Mouse (Mus musculus) stomach, embryonic 16.5 days (tissue): Measurements from ENCODE around the gene Ddx28. TPM values are rescaled to one million over a fixed set of nuclear protein-coding genes. Genes with fewer than 3 reads are reported as not detected.
"Not testable (repeated sequence)": the region's sequence is repeated elsewhere in the genome, so short reads cannot be mapped to it uniquely, and the experiment has no call there.

Experiments used
- ATAC-seq: fragments of 200-750 bp; cut with Nextera tagmentation; 2 replicates; pipeline ENCODE4 v1.8.0; 2017; ENCODE audit warnings: moderate number of reproducible peaks, moderate TSS enrichment; ENCODE audit not compliant: insufficient read depth, low FRiP score
- H3K27ac ChIP-seq: fragments of 300-500 bp; sonication (generic); 2 replicates; pipeline ENCODE4 v1.5.1; 2014; ENCODE audit warnings: low read length
- H3K27me3 ChIP-seq: fragments of 300-500 bp; sonication (generic); 2 replicates; pipeline ENCODE4 v1.6.1; 2014; ENCODE audit warnings: low read length, control low read depth, mixed read lengths; ENCODE audit not compliant: control insufficient read depth, insufficient read depth
- H3K36me3 ChIP-seq: fragments of 300-500 bp; sonication (generic); 2 replicates; pipeline ENCODE4 v1.6.1; 2014; ENCODE audit warnings: low read length; ENCODE audit not compliant: control insufficient read depth, insufficient read depth
- H3K4me1 ChIP-seq: fragments of 300-500 bp; sonication (generic); 2 replicates; pipeline ENCODE4 v1.6.1; 2014; ENCODE audit warnings: low read length, control low read depth, mixed read lengths; ENCODE audit not compliant: control insufficient read depth, insufficient read depth
- H3K4me2 ChIP-seq: fragments of 300-500 bp; sonication (generic); 2 replicates; pipeline ENCODE4 v1.6.1; 2014; ENCODE audit warnings: low read depth, low read length, mixed read lengths
- H3K4me3 ChIP-seq: fragments of 300-500 bp; sonication (generic); replicated peaks from 2 replicates; pipeline ENCODE4 v1.5.1; 2014; ENCODE audit warnings: mild to moderate bottlenecking, low read length
- H3K9ac ChIP-seq: fragments of 300-500 bp; sonication (generic); 2 replicates; pipeline ENCODE4 v1.6.1; 2014; ENCODE audit warnings: low read length
- H3K9me3 ChIP-seq: fragments of 300-500 bp; sonication (generic); replicated peaks from 2 replicates; pipeline ENCODE4 v1.6.1; 2016; ENCODE audit warnings: low read length, control low read depth; ENCODE audit not compliant: control insufficient read depth
- WGBS: fragments of 180-500 bp; shearing (Covaris S2); extraction: QIAGEN DNeasy Blood & Tissue Kit; methylation state at CpG from one replicate; pipeline ENCODE4 v1.1.7; 2014; 5-methylcytosine and 5-hydroxymethylcytosine counted together
- polyA plus RNA-seq: library from polyadenylated mRNA; unstranded; fragments of >200 nt; fragmentation: Nextera tagmentation; extraction: Ambion mirVana; gene quantifications from 2 replicates; pipeline ENCODE4 v1.2.1, GENCODE M21; 2015

Gene Ddx28
- polyA plus RNA-seq, 1 experiment from 2014 or later: 16.5 TPM

- 84% methylated on average over 11 of the region's 11 CpGs for WGBS
- Histone ChIP-seq H3K9me3 (no peaks in the 10 kb centered on the region), H3K9ac (no peak overlapping the region), H3K36me3 (no peaks in the 10 kb centered on the region), H3K4me1 (no peaks in the 10 kb centered on the region), H3K27ac (no peak overlapping the region), H3K4me3 (no peak overlapping the region), H3K4me2 (no peak overlapping the region), H3K27me3 (no peaks in the 10 kb centered on the region)
- ATAC-seq: no peak
Measured at GRCm38 (mm10) chr8:105988546-105988945, 23.1 kb downstream of the Ddx28 start.

DNA sequence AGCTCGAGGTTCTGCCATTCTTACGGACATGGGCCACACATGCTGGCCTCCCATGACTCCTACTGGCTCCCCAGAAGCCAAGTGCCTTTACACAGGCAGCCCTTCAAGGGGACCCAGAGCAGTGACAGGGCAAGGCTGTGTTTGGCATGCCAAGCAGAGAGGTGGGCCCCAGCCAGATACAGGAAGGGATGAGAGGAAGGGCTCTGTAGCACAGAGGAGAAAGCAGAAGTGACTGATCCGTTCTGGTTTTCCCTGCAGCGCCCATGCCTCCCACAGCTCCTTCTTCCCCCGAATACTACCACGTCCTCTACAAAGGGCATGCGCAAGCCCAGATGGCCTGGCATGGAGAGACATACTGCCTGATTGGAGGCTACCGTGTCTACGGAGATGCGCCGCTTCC, 28.3 kb downstream of the Ddx28 start:
- H3K36me3 ChIP-seq, H3K9me3 ChIP-seq, H3K4me1 ChIP-seq, H3K27me3 ChIP-seq, ATAC-seq, H3K27ac ChIP-seq, H3K9ac ChIP-seq, H3K4me2 ChIP-seq, H3K4me3 ChIP-seq: not testable (repeated sequence)
- WGBS: 81% methylated on average over 11 of the region's 11 CpGs

DNA sequence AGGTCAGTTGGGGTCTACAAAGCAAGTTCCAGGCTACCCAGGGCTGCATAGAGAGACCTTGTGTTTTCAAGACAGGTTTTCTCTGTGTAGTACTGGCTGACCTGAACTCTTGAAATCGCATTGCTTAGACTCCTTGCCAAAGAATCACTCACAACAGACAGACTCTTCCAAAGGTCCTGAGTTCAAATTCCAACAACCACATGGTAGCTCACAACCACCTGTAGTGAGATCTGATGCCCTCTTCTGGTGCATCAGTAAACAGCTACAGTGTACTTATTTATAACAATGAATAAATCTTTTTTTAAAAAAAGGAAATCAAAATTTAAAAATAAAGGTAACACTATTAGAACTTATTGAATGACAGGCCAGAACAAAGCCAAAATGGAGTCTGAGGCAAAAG, 30.5 kb downstream of the Ddx28 start:
- H3K9me3 ChIP-seq: no peaks in the 10 kb centered on the region
- H3K4me3 ChIP-seq: no peak overlapping the region
- no peak for ATAC-seq
- H3K4me1 ChIP-seq: no peaks in the 10 kb centered on the region
- no peak overlapping the region for H3K9ac ChIP-seq
- no peak overlapping the region for H3K4me2 ChIP-seq
- WGBS: 93% methylated on average over 1 of the region's 1 CpGs
- H3K27ac ChIP-seq: no peak overlapping the region
- H3K27me3 ChIP-seq: no peaks in the 10 kb centered on the region
- H3K36me3 ChIP-seq: no peaks in the 10 kb centered on the region

- no peaks in the 10 kb centered on the region for H3K36me3 ChIP-seq
- H3K9me3 ChIP-seq: no peaks in the 10 kb centered on the region
- ATAC-seq: no peak
- H3K27me3 ChIP-seq: no peaks in the 10 kb centered on the region
- WGBS: 88% methylated on average over 15 of the region's 15 CpGs
- H3K4me1 ChIP-seq: no peaks in the 10 kb centered on the region
- no peak within 1 kb of the TSS for H3K4me3 ChIP-seq
- no peak within 1 kb of the TSS for H3K9ac ChIP-seq
- H3K4me2 ChIP-seq: no peak within 1 kb of the TSS
- H3K27ac ChIP-seq: no peak within 1 kb of the TSS
Measured at GRCm38 (mm10) chr8:105979325-105979724, 32.4 kb downstream of the Ddx28 start, which contains the start of gene Dpep3. TSS of gene Dpep3 (minus strand) at chr8:105979429.

DNA sequence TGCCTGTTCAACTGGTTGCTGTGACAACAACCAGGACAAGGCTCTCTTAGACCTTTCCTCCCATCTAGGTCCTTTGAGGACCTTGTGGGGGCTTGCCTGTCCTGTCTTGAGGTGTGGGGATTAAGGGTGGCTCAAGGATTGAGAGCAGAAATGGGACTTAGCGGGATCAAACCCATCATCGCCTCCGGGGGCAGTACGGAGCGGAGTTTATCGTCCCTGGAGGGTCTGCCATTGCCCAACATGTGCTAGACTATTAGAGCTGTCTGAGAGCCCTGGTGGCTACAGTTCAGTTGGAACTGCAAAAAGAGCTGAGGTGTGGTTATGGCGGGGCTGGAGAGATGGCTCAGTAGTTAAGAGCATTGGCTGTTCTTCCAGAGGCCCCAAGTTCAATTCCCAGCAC, 36.3 kb downstream of the Ddx28 start:
- Histone ChIP-seq H3K4me2 (no peak overlapping the region), H3K36me3 (no peaks in the 10 kb centered on the region), H3K4me3 (no peak overlapping the region), H3K4me1 (no peaks in the 10 kb centered on the region), H3K9me3 (no peaks in the 10 kb centered on the region), H3K27me3 (no peaks in the 10 kb centered on the region), H3K27ac (no peak overlapping the region), H3K9ac (no peak overlapping the region)
- WGBS: 68% methylated on average over 7 of the region's 7 CpGs
- no peak for ATAC-seq

DNA sequence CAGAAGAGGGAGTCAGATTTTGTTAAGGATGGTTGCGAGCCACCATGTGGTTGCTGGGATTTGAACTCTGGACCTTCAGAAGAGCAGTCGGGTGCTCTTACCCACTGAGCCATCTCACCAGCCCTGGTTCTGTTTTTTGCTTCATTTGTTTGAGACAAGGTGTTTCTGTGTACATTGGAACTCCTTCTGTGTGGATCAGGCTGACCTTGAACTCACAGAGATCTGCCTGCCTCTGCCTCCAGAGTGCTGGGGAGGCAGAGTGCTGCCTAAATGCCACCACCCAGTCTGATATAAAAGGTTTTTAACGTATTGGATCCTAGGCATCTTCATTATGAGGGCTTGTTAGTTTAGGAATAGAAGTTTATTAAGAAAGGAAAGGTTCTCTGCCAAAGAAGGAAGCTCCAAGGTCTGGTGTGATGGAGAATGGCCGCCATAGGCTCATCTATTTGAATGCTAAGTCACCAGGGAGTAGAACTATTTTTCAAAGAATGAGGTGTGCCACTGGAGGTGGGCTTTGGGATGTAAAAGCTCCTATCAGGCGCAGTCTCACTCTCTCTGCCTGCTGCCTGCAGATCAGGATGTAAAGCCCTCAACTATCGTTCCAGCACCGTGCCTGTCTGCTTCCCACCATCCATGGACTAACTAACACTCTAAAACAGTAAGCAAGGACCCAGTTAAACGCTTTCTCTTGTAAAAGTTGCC, 40.5 kb downstream of the Ddx28 start:
- ATAC-seq: no peak
- no peak overlapping the region for H3K27ac ChIP-seq
- H3K4me2 ChIP-seq: no peak overlapping the region
- no peak overlapping the region for H3K4me3 ChIP-seq
- H3K36me3 ChIP-seq: no peaks in the 10 kb centered on the region
- H3K9me3 ChIP-seq: no peaks in the 10 kb centered on the region
- H3K4me1 ChIP-seq: peaks cover 11% of the 10 kb centered on the region; the same call in 1 of the 2 replicates
- no peak overlapping the region for H3K9ac ChIP-seq
- no peaks in the 10 kb centered on the region for H3K27me3 ChIP-seq
- WGBS: 79% methylated on average over 8 of the region's 8 CpGs

- Histone ChIP-seq H3K9me3 (no peaks in the 10 kb centered on the region), H3K36me3 (no peaks in the 10 kb centered on the region), H3K4me2 (no peak overlapping the region), H3K9ac (no peak overlapping the region), H3K4me1 (peaks cover 19% of the 10 kb centered on the region), H3K27ac (no peak overlapping the region), H3K4me3 (no peak overlapping the region), H3K27me3 (no peaks in the 10 kb centered on the region)
- ATAC-seq: no peak
- 71% methylated on average over 1 of the region's 1 CpGs for WGBS
Measured at GRCm38 (mm10) chr8:105969367-105969766, 42.3 kb downstream of the Ddx28 start.

DNA sequence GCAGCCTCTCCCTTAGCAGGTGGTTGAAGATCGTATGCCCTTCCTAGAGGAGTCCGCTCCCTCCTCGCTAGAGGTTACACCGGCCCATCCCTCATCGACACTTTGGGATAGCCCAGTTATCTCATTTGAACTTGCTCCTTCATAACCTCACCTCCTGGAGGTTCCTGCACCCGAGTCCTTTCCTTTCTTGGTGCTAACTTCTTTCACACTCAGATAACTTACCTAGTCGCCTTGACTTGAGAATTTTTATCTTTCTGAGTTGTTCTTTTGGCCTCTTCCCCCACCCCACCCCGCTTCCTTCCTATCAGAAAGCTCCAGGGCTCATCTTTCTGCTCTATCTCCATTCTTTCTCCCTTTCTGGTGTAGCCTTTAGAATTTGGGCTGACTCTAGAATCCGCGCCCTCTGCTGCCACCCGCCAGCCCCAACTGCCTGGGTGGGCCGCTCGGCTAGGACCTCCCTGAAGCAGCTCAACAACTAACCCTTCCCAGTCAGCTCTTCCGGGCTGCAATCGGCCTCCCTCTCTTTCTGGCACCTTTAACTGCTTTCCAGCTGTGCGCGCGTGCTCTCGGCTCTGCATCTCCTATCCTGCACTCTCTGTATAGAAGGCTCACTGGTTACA, 44.9 kb downstream of the Ddx28 start:
- 11% methylated on average over 19 of the region's 19 CpGs for WGBS
- peak overlapping the region; percentile 24; the same call in 1 of the 2 replicates for H3K9ac ChIP-seq
- peak; percentile 57 for ATAC-seq

GRCm38 (mm10) chr8:105965905-105966341, 45.8 kb downstream of the Ddx28 start, which contains the start of gene Slc12a4:
TSS of gene Slc12a4 (minus strand) at chr8:105966097.
- H3K36me3 ChIP-seq: no peaks in the 10 kb centered on the region
- peak within 1 kb of the TSS; percentile 70 for H3K4me2 ChIP-seq
- peak; percentile 94 for ATAC-seq
- under 1% methylated on average over 46 of the region's 47 CpGs for WGBS
- H3K4me1 ChIP-seq: peaks cover 25% of the 10 kb centered on the region
- H3K9me3 ChIP-seq: no peaks in the 10 kb centered on the region
- H3K27me3 ChIP-seq: no peaks in the 10 kb centered on the region
- peak within 1 kb of the TSS; percentile 91 for H3K9ac ChIP-seq
- peak within 1 kb of the TSS; percentile 85 for H3K4me3 ChIP-seq
- peak within 1 kb of the TSS; percentile 96 for H3K27ac ChIP-seq

More for the DNA sequence above, 44.9 kb downstream of the Ddx28 start:
- Histone ChIP-seq H3K27ac (peak overlapping the region; percentile 57), H3K4me1 (peaks cover 25% of the 10 kb centered on the region), H3K9me3 (no peaks in the 10 kb centered on the region), H3K4me3 (peak overlapping the region; percentile 85), H3K36me3 (no peaks in the 10 kb centered on the region), H3K27me3 (no peaks in the 10 kb centered on the region), H3K4me2 (peak overlapping the region; percentile 70)
